Mouse (Mus musculus) spleen, adult 18-20 months (tissue): ENCODE measurements around the gene Frmd3.
"Not testable (repeated sequence)": the region's sequence is repeated elsewhere in the genome, so short reads cannot be mapped to it uniquely, and the experiment has no call there.

Experiments used
- DNase-seq, 2 experiments: peaks; one replicate each; pipeline ENCODE4 v3.0.0; 2022; ENCODE audit warnings: mixed read lengths in 2 of 2

Frmd3 gene

GRCm38 (mm10) chr4:74013211-74014047 is at the start of gene Frmd3:
TSS of gene Frmd3 (plus strand) at chr4:74013442.
- peak in 1 of 2 experiments; percentile 1 for DNase-seq

DNA sequence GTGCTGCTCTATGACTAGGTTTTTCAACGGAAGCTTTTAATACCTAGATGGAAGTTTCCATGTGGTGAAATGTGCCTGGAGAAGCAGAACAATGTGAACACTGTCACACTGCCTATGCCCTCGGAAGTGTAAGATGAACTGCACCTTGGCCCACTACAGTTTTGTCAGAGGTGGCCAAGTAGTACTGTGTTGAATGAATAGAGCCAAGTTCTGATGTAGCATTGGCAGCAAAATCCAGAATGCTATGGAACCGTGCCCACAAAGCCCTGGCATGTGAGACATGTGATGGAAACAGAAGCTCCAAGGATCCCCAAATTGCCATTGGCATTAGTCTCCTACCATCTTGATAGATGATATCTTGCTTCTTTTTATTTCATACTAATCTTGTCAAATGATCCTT is 32.8 kb upstream of the Frmd3 start:
- DNase-seq: no peak

GRCm38 (mm10) chr4:74012277-74012676 is 965 bp upstream of the Frmd3 start:
- DNase-seq: no peak

DNA sequence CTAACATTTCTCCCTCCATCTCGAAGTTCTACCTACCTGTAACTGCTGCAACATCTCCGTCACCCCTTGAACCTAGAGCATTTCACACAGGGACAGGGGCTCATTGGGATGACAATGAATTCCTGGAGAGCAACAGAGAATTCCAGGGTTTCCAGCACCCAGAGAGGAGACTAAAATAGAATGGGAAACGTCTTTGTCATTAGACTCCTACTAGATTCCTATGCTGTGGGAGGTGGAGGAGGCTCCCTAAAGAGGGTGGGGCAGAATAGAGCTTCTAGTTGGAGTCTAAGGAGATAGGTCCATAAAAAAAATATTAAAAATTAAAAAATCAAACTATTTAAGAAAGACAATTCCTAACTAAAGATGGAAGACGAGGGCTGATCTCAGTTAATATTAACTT is 542 bp upstream of the Frmd3 start:
- no peak for DNase-seq

- no peak for DNase-seq
Measured at GRCm38 (mm10) chr4:74014048-74014500, 832 bp downstream of the Frmd3 start.

DNA sequence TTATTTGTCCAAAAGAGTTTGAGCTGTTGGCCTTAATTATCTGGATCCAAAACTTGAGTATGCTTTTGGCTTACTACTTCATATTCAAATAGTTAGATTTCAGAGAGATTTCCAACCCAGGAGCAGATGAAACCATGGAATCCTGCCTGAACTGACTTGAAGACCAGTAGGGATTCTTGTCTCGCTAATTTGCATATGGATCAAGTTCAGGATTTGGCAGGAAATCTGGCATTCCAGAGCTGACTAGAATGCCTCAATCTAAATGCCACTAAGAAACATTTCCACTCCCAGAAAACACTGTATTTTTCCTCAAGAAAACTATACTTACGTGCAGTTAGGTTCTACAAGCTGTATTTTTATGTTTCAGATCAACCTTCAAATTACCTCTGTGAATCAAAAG is 6.8 kb downstream of the Frmd3 start:
- DNase-seq: no peak

DNA sequence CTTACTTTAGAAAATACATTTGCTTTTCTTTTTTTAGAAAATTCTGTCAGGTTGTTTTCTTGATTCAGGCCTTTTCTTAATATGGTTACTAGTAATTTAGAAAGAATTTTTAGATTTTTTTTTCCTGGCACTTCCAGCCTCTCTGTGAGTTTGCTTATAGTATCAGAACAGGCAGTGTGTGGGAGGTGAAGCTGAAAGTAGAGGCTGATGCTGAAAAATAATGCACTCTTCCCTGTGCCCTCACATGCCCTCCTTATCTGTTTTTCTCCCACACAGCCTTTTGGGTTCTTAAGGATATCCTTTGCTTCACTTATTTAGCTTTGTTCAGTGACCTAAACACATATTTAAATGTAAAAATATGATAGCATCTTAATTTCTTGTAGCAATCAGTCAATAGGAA is 30.0 kb downstream of the Frmd3 start:
- no peak for DNase-seq

DNA sequence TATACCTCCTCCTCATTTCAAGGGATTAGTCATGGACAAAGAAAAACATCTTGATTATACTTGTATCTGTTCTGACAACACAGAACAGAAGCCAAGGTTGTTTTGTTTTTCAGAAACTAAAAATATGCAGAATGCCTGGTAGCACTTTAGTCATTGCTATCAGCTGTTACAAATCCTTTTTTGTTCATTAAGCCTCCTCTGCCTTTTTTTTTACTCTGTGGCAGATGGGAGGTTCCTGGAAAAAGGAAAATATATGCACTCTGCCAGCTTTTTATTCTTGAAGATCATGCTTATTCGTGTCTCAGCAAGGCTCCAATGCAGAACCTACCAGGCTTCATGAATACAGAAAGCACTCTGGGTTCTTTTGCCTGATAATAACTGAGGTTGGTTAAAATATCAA is 38.5 kb downstream of the Frmd3 start:
- DNase-seq: no peak

- no peak for DNase-seq
Measured at GRCm38 (mm10) chr4:74076727-74077126, 63.5 kb downstream of the Frmd3 start.

- no peak for DNase-seq
Measured at GRCm38 (mm10) chr4:74110816-74111215, 97.6 kb downstream of the Frmd3 start.

DNA sequence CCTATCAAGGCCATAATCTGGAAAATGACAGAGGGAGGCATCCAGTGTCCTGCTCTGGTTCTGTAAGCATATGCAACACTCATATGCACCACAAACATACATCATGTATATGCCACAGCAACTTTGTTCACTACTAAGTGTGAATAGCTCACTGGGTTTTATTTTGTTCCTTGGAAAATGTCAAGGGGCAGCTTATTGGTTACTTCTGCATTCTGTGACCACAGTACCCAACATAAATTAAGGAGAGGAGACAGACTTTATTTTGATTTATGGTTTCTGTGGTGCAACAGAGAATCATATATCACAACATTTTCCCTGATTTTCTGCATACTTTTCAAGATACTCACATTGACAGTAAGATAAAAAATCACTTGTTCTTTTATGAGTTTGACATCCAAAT is 178.3 kb downstream of the Frmd3 start:
- DNase-seq: no peak

- no peak for DNase-seq
Measured at GRCm38 (mm10) chr4:74201281-74201811, 188.1 kb downstream of the Frmd3 start.

GRCm38 (mm10) chr4:74221780-74222179 is 208.5 kb downstream of the Frmd3 start:
- DNase-seq: not testable (repeated sequence)

DNA sequence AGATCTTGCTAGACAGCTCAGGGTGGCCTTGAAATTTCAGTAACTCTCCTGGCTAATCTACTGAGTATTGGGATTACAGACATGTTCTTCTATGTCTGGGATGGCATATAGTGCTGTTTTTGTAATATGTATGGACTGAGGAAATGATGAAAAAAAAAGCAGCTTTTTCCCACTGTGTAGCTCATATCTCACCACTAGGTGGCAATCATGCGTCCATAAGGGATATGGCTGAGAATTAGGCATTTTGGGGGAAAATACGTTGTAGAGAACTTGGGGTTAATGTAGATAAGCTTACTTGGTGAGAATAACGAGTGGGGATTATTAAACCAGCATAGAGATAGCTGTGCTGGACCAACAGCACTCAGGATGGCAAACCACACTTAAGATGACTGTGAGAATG is 209.1 kb downstream of the Frmd3 start:
- no peak for DNase-seq

- no peak for DNase-seq
Measured at GRCm38 (mm10) chr4:74224210-74224609, 211.0 kb downstream of the Frmd3 start.

- no peak for DNase-seq
Measured at GRCm38 (mm10) chr4:74230994-74231393, 217.8 kb downstream of the Frmd3 start.

DNA sequence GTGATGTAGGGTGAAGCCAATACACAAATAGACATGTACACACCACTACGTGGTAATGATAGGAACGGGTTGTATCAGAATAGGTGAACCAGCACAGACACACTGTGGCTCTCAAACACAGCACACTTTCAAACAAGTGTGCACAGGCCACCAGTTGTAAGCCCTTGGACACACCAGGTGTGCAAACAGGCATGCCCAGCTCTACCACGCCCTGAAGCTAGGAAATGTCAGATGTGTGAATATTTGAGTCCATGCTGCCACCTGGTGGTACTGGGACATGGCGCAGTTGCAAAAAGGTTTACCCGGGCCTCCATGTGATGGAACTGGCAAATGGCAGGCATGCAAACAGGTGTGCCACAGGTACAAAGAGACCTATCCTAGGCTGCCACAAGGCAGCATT is 218.2 kb downstream of the Frmd3 start:
- DNase-seq: peak in 1 of 2 experiments; percentile 45

DNA sequence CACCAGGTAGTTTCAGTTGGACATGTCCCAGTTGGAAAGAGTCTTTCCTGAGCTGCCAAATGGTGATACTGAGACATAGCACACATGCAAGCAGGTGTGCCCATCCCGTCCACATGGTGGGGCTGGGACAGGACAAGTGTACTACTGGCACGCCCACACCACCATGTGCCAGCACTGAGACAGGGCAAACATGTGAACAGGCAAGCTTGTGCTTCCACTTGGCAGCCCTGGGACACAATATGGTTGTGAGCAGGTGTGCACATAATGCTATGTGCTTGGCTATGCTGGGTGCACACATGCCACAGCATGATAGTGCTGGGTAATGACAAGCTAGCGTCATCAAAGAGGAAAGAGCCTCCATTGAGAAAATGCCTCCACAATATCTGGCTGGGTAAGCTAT is 220.3 kb downstream of the Frmd3 start:
- no peak for DNase-seq

GRCm38 (mm10) chr4:74242176-74242575 is 228.9 kb downstream of the Frmd3 start, which contains the start of gene Kdm4c:
TSS of gene Kdm4c (plus strand) at chr4:74242497.
- DNase-seq: no peak
